Mouse (Mus musculus): Measurements from ENCODE around the gene Zfp704. TPM values are rescaled to one million over a fixed set of nuclear protein-coding genes. Genes with fewer than 3 reads are reported as not detected.

Zfp704 gene
- 1 to 10 TPM; 6.3 to 7.0 TPM for total RNA-seq (2023)

GRCm38 (mm10) chr3:9609581-9610341 lies at the start of gene Zfp704:
Gene Zfp704, minus strand, starts transcription at chr3:9610085.

Measured in neutrophil, adult 83 days (primary cell).